Mouse (Mus musculus) adrenal gland, adult 8-10 months (tissue): Measurements from ENCODE around the gene Fbxl8. TPM values are rescaled to one million over a fixed set of nuclear protein-coding genes. Genes with fewer than 3 reads are reported as not detected.

Experiments
- DNase-seq: peaks from one replicate; pipeline ENCODE4 v3.0.0; 2022
- total RNA-seq, 4 experiments: library from RNA; stranded (reverse); gene quantifications; 2 replicates each; pipeline ENCODE4 v1.2.4; 2022

Fbxl8 gene
- total RNA-seq, 4 experiments from 2014 or later = 3.9 to 5.4 (median 4.5) TPM

DNA sequence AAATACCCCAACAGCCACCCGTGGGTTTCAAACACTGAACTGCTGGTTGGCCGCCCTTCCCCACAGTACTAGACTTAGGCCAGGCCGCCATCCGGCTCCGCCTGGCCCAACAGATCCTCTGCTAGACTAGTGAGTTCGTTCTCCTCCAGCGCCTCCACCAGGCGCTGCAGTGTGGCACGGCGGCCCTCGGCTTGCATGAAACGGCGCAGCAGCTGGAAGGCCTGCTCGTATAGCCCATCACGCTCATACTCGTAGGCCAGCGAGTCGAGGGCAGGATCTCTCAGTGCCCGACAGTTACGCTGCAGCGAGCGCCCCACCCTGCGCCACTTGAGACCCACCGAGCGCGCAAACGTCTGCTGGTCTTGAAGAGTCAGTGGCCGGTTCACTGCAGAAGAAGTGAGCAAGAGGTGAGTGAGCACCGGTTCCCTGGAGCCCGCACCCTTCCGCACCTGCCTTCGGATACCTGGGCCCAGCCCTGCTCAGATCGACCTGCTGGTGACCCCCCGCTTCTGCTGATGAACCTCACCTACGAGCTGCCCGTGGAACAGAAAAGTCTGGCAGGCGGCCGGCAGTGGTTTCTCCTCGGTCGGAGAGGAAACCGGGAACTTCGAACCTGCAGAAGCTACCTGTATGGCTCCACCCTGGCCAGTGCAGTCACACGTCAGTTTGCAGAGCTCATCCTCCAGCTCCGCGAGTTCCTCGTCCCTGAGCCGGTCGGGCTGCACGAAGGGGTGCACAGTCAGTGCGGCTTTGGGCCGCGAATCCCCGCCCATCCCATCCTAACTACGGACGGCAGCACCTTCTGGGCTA is 5.3 kb upstream of the Fbxl8 start:
- no peak for DNase-seq

DNA sequence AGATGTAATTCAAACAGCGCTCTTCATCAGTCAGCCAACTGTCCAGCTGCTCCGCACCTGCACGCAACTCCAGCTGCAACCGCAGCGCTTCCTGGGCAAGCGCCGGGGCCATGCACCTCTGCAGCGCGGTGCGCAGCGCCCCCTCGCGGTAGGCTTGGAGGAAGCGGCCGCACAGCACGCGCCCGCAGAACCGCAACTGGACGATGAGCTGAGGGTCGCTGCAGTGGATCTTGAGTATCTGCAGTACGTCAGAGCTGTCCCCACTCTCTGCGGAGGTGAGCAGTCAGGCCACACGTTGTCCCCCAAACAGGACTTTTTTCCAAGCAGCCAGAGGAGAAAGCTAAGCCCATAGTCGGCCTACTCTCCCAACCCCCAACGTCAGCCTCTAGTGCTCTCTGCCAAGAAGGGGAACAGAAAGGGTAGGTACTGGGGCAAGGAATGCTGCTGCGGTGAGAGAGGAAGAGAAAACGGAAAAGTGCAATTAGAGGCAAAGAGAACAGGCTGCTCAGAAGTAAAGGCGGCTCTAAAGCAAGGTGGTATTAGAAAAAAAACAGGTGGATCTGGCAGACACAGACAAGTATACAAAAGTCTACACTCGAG is 4.6 kb upstream of the Fbxl8 start:
- no peak for DNase-seq

DNA sequence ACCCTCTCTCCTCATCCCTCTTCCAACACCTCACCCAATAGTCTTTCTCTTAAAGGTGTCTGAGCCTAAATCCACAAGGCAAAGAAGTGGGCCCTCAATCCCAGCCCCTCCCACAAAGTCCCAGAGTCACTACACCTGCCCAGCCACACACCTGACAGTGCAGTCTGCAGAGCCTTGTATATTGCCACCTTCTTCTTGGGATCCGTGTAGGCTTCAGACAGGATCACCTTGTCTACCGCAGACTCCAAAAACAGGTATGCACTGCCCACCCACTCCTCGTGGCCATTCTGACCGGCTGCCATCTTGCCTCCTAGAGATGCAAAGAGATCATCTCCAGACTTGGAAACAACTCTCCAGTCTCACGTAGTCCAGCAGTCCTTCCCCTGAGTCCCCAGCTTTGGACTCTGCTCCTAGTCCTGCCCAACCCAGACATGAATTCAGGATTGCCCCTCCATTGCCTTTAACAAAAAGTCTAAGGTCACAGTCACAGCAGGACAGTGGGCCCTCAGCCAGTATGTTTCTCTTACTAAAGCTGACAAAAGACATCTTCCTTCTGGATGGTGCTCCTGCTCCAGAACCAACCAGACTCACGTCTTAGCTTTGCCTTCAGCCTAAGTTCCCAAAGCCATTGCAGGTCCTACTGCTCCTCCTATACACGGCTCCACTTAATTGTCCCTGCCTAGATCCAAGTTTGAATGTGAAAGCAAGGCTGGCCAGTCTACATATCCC is 3.9 kb upstream of the Fbxl8 start:
- no peak for DNase-seq

DNA sequence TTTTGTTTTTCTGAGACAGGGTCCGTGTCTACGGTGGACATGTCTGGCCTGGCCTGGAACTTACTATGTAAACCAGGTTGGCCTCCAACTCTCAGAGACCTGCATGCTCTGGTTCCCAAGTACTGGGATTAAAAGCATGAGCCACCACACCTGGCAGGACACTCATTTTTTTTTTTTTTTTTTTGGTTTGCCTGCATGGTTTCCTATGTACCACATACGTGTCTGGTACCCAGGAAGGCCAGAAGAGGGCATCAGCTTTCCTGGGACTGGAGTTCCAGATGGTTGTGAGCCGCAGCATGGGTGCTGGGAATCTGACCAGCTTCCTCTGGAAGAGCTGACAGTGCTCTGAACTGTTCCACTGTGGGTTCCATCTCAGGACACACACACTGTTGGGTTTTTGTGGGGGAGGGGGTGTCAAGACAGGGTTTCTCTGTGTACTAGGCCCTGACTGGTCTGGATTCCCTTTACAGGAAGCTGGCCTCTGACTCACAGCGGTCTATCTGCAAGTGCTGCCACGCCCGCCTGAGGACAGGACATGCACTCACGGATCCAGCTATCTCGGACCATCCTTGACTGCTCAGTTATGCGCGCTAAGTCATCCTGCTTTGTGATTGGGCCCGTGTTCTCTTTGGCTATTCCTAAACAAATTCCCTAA is 3.0 kb upstream of the Fbxl8 start:
- no peak for DNase-seq

DNA sequence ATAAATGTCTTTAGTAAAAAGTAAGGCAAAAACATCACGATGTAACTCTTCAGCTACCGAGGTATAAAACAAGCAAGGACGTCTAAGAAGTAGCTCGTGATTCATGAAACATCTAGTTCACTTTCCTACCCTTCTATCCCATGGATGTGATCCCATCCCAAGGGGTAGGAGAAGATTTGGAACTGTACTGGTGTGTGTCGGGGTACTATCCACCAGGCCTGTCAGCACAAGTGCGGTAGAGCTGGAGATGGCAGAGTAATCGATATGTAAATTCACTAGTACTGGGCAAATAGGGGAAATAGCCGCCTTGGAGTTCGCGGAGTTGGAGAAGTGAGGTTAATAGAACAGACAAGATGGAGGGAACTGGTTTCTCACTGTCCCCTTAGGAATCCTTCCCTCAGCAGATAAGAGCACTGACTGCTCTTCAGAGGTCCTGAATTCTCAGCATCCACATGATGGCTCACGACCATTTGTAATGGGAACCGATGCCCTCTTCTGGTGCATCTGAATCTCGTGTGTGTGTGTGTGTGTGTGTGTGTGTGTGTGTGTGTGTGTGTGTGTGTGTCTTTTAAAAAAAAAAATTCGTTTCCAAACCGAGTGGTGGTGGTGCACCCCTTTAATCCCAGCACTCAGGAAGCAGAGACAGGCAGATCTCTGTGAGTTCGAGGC is 1.1 kb upstream of the Fbxl8 start:
- no peak for DNase-seq

DNA sequence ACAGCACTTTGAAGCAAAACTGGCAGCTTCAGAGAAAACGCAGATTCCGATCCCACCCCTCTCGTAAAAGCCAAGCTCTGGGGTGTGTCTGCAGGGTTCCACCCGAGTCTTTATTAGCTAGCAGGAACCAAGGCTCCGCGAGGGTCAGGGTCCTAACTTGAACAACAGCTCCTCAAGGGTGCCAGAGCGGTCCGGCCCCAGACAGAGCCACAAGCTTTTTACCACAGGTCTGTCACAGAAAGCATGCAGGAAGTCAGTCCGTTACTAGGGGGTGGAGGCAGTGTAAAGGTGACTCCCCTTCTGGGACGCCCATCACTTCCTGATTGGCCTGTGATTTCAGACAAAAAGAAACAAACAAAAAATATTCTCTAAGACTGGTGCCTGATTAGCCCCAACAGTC is 680 bp downstream of the Fbxl8 start:
- no peak for DNase-seq

DNA sequence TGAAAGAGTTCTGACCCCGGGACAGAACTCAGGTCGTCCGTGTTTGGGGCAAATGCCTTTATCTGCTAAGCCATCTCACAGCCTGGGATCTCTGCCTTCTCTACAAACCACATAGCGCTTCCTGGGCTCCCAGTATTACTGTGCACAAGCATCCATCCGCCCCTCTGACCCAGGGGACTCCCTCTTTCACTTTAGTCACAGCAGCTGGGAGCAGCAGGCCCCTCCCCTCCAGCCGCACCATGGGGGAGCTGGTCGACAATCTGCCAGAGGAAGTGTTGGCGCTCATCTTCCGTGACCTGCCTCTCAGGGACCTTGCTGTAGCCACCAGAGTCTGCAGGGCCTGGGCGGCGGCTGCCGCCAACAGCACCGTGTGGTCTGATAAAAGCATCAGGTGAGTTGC is 2.3 kb downstream of the Fbxl8 start:
- no peak for DNase-seq

DNA sequence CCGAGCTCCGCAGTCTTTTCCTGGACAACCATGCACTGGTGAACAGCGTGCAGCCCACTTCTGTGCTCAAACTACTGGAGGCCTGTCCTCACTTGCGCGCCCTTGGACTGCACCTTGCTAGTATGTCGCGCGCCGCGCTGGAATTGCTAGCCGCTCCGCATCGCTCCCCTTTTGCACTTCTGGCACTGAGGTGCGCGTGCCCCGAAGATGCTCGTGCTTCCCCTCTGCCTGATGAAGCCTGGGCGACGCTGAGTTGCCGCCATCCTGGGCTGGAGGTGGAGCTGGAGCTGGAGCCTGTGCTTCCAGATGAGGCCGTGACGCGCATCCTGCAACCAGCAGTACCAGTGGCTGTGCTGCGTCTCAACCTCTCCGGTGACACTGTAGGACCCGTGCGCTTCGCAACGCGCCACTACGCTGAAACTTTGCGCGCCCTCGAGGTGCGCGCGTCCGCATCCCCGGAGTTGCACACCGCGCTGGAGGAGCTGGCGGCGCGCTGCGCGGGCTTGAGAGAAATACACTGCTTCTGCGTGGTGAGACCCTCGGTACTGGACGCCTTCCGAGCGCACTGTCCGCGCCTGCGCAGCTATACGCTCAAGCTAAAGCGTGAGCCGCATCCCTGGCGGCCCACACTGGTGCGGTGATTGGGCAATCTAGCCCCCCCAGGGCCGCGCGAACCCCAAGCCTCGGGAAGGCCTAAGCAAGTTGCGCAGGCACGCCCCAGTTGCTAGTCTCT is 4.1 kb downstream of the Fbxl8 start:
- DNase-seq = no peak

DNA sequence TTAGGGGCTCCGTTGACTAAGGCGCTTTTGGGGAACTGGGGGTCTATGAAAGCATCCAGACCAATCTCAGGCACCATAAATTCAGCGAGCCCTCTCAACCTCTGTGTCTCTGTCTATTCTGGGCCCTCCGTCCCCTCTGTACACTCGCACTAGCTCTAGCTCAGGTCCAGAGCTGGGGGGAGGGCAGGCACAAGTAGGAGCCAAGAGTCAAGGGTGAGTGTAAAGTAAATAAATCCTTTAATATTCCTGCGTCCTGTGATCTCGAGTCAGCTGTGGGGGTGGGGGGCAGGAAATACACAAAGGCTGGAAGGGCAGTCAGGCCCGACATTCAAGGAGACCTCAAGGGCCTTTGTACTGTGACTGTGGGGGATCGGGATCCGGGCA is 4.6 kb downstream of the Fbxl8 start:
- no peak for DNase-seq

DNA sequence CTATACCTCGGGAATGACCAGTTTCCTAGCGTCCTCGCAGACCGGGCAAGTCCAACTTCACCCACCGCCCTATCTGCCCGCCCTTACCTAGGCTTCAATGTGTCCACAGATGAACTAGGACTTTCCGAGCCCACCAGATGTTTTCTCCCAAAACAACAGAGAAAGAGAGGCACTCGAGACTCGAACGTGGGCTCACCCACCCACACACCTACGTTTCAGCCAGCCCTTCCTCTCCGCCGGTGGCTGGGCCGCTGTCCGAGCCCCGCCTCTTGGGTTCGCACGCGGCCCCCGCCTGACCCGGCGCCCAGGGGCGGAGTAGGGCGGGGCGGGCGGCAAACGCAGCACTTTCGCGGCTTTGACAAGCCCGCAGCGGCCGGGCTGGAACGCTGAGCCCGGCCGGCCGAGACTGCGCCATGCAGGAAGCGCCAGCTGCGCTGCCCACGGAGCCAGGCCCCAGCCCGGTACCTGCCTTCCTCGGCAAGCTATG is 5.1 kb downstream of the Fbxl8 start, which contains the start of gene Hsf4:
Gene Hsf4, plus strand, starts transcription at position 341 of the 487 bp plus-strand sequence.
- no peak for DNase-seq

DNA sequence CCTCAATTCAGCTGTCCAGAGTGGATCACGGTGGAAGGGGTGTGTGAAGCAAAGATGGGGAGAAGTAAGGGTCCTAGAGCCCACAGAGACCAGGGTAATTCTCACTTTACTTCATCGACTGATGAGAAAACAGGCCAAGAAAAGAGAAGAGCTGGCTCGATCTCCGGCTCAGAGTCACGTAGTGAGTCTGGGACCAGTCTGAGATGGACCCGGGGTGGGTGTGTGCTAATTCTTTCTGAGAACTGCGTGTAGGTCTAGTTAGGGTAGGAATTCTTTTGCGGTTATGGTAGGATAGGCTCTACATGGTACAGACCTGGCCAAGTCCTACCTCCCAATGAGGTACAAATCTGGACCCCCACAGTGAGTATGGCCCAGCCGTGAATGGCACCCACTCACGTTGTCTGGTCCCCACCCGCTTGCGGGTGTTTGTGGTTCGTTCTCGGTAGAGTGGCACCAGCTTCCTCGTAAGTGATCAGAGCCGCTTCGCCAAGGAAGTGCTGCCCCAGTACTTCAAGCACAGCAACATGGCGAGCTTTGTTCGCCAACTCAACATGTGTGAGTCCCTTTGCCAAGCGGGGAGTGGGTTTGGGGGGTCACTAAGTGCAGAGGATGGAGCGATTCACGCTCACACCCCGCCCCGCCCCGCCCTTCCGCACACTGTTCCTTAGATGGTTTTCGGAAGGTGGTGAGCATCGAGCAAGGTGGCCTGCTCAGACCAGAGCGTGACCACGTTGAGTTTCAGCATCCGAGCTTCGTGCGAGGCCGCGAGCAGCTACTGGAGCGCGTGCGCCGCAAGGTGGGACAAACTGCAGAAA is 5.9 kb downstream of the Fbxl8 start:
- DNase-seq = no peak

DNA sequence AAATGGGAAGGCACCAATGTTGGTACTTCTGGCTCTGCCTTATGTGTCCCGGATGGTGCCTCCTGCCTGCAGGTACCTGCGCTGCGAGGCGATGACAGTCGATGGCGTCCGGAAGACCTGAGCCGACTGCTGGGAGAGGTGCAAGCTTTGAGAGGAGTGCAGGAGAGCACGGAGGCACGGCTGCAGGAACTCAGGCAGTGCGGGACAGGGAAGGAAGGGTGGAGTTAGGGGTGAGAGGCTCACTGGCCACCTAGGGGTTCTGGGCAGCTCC is 6.4 kb downstream of the Fbxl8 start:
- DNase-seq = no peak

DNA sequence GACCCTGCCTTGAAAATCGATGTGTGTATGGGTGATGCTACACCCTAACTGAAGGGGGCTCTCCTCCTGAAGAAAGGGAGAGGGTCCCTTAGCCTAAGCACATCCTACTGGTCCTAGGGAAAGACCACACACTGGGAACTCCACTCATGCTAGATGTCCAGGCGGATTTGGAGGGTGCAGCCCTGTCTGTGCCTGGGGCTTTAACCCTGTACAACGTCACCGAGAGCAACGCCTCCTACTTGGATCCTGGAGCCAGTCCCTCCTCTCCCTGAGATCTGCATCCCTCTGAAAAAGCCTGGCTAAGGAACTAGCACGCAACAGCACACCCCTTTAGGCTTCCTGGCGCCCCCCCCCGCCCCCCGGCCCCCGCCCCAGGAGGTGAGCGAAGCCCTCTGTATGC is 10.9 kb downstream of the Fbxl8 start:
- no peak for DNase-seq

DNA sequence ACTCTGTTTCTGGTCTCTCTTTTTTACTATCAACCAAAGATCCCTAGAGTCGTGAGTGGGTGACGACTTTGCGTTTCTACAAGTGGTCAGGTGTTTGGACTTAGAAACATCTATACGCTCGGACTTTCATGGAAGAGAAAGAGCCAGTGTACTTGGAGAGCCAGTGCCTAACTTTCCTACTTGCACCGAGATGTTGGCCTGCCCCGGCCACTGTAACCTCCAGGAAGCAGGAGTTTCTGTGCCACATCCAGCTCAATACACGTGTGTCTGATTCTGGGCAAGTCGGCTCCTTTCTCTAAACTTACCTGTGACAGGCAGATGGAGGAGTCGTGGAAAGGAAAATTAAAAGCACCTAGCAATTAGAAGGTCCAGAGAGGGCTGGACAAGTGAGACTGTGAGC is 11.4 kb downstream of the Fbxl8 start, which contains the start of gene Nol3:
Gene Nol3, plus strand, starts transcription at position 301 of the 400 bp plus-strand sequence.
- DNase-seq = no peak

DNA sequence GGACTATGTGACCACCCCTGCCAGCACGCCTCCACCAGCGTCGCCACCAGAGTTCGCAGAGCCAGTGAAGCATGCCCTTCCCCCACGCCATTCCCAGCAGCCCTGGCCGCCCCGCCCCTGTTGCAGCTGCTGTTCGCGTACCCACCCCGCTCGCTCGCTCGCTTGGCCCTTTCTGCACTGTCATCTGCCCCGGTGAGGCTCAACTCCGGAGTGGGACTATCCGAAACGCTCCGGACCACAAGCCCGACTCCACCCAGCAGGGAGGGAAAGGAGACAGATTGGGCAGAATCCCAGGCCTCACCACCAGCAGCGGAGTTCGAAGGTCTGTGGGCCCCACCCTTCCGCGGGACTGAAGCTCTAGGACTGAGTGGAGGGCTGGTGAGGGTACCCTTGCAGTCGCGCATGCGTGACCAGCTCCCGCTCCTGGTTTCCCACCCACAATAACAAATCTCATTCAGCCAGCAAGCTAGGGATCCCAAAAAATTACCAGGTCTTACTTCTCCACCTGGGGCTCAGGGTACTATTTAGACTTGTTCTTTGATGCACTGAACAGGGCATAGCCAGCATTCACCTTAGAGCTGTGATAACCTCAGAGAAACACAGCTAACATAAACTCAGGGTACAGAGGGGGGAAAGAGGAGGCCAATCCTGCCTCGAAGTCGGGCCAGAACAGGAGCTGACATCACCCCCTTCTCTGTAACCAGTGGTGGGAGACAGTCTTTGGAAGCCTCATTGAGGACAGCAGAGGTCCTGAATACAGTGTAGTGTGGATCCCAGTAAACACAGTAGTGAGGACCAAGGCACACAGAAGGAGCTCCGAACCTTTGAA is 12.1 kb downstream of the Fbxl8 start:
- DNase-seq = no peak

DNA sequence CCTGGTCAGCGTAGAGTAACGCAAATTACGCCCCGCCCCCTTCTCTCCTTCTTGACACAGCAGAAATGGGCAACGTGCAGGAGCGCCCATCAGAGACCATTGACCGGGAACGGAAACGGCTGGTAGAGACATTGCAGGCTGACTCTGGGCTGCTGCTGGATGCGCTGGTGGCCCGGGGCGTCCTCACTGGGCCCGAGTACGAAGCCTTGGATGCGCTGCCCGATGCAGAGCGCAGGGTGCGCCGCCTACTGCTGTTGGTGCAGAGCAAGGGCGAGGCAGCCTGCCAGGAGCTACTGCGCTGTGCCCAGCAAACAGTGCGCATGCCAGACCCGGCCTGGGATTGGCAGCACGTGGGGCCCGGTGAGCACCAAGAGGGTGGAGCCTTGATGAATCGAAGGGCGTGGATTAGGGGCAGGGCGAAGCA is 14.5 kb downstream of the Fbxl8 start:
- DNase-seq = peak; percentile 86

DNA sequence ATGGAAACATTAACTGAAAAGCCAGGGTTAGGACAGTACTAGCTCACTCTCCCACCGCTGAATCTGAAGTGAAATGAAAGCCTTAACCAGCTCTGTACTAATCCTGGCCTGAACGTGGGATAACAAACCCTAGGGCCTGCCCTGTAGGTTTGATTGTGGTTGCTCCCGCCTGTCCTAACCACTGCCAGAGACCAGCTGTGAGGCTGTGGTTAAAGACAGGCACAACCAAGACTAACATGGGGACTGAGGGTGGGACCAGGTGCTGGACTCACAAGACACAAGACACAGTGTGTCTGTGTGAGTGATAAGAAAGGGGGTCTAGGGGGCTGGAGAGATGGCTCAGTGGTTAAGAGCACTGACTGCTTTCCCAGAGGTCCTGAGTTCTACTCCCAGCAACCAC is 16.1 kb downstream of the Fbxl8 start:
- DNase-seq = no peak

DNA sequence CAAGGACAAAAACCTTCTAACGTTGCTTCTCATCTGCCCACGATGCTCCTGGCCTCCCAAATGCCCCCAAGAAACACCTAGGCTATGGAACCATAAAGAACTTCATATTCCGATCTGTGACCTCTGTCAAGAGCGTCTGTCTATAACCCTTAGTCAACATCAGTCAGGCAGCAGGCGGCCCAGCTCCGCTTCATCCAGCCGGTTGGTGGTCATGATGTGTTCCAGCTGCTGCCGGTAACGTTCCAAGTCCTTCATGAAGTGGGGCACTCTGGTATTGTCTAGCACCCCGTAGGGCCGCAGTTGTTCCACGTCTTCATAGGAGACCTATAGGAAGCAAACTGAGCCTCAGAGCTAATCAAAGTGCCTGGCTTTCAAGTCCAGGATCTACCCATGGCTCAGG is 17.4 kb downstream of the Fbxl8 start:
- DNase-seq = no peak

DNA sequence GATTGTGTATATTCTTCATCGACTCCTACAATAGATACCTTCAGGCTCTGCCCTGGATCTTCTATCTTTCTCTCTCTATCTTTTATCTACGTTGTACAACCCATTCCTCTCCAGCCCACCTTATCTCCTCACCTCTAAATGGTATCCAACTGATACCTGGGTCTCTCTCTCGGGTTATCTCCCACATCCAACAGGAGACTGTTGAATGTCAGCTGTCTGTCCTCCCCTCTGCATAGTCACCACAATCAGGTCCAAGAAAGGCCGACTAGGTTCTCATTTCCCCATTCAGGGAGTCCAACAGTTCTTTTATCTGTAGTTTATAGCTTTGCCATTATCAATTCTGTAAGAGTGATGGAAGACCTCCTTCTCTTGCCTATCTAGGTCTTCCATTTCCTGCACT is 17.8 kb downstream of the Fbxl8 start:
- DNase-seq = no peak

DNA sequence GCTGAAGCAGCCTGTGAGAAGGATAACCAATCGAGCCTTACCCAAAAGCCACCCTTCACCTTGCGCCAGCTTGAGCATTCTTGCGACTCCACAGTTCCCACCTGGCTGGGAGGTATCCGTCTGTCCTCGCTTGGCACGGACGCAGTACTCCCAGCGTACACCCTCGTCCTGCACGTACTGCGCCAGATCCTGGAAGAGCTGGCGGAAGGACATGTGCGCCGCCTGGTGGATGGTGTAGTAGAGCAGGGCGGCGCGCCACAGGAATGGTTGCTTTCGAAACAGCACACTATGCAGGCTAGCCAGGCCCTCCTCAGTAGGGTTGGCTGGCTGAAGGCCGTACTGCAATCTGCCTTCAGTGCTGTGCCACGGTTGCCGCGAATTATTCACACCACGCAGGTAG is 18.6 kb downstream of the Fbxl8 start:
- no peak for DNase-seq
